Mouse (Mus musculus): Measurements from ENCODE around the gene Nup50.
A peak's percentile ranks its signal among the peaks of the same experiment; 100 is the strongest.
"Not testable (repeated sequence)": the region's sequence is repeated elsewhere in the genome, so short reads cannot be mapped to it uniquely, and the experiment has no call there.

Nup50 gene

DNA sequence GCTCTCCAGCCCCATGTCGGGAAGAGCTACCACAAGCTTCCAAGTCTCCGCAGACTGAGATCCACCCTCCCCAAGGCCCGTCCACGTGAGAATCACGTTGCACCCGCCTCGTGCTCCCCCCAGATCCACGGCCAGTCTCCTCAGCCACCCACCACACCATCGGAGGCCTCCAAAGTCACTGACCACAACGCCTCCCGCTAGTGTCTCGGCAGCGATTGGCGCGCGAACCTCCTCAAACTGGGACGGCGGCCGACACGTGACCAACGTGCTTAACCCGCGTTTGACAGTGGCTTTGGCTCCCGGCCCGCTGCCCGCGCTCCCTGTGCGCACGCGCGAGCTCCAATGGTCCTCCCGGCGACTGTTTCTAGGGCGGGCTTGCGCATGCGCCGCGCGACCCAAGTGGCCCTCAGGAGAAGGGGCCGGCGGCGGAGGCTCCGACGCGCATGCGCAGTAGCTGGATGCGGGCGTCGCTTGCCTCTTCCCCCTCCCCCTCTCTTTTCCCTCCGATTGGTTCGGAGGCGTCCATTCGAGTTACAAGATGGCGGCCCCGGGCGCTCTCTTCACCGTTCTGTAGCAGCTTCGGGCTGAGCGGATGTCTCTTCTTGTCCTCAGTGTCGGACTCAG is at the start of gene Nup50:
Nup50 (plus strand) TSS at position 528 of the 624 bp plus-strand sequence.
- DNase-seq (ENCODE audit: low spot score in 2 of 2) = peak; percentile 100

DNA sequence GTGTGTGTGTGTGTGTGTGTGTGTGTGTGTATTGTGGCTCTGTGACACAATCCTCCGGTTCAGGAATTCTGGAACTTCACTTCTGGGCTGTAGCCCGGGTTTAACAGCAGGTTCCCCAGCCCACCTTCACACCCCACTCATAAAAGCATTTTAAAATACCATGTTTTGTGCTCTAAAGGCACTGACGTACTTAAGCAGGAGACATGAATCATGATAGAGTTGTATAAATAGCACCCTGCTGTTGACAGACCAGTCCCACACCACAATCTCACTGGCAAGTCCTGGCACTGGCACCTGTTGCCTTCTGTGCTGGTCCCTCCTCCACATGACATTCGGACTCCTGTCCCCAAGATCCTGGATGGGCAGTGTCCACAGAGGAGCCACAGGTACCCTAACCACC is 49.3 kb upstream of the Nup50 start:
- no peak for DNase-seq (ENCODE audit: low spot score in 2 of 2)

- no peak for DNase-seq (ENCODE audit: low spot score in 2 of 2)
Observed at GRCm38 (mm10) chr15:84877029-84877815, 46.0 kb upstream of the Nup50 start.

GRCm38 (mm10) chr15:84888066-84888465 is 35.1 kb upstream of the Nup50 start:
- no peak for DNase-seq (ENCODE audit: low spot score in 2 of 2)

DNA sequence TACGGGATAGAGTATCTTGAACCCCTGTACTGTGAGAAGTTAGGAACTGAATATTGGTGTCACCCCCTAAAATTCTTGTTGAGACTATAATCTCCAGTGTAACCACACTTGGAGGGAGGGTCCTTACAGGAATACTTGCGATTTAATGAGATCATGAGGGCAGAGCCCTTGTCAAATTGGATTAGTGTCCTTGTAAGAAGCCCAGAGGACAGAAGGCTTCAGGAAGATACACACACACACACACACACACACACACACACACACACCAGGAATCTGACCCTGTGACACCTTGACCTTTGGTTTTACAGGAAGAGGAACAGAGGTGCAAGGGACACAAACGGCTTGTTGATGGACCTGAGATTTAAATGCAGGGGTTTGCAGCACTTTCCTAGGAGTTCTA is 32.0 kb upstream of the Nup50 start:
- no peak for DNase-seq (ENCODE audit: low spot score in 2 of 2)

- DNase-seq (ENCODE audit: low spot score in 2 of 2) = peak; percentile 25 to 77
Observed at GRCm38 (mm10) chr15:84891658-84892057, 31.6 kb upstream of the Nup50 start.

- not testable (repeated sequence) for DNase-seq (ENCODE audit: low spot score in 2 of 2)
Observed at GRCm38 (mm10) chr15:84896216-84896615, 27.0 kb upstream of the Nup50 start.

- no peak for DNase-seq (ENCODE audit: low spot score in 2 of 2)
Observed at GRCm38 (mm10) chr15:84896664-84897063, 26.5 kb upstream of the Nup50 start.

- DNase-seq (ENCODE audit: low spot score in 2 of 2) = no peak
Observed at GRCm38 (mm10) chr15:84898077-84898476, 25.1 kb upstream of the Nup50 start.

GRCm38 (mm10) chr15:84903843-84904385 is 19.3 kb upstream of the Nup50 start:
- no peak for DNase-seq (ENCODE audit: low spot score in 2 of 2)

DNA sequence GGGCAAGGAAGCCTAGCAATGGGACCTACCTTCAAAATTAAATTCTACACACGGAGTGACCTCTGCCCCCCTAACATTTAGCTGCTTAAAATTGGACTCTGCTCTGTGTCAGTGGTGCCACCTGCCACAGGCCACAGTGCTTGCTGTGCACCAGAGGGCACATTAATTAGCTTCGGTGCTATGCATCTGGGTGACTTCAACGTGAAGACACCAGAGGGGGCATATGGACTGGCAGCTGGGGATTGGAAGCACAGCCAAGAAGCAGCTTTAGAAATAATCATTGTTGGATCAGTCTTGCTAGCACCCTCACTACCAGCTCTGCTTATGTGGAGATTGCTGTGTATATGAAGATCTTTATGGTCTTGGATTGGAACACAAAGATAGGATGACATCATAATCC is 10.0 kb upstream of the Nup50 start:
- no peak for DNase-seq (ENCODE audit: low spot score in 2 of 2)

DNA sequence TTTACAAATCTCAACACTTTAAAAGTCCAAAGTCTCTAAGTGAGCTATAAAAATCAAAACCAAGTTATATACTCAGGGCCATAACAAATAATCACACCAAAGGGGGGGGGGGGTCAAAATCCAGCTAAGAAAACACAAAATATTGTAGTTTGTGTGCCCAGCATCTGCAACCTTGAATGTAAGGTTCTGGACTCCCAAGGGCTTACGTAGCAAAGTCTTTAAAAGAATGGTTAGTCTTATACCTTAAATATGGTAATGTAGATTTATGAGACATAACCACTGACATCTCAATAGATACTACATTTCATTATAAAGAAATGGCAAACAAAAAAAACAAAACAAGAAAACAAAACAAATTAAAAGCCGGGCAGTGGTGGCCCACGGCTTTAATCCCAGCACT is 3.3 kb upstream of the Nup50 start, which contains the start of gene Gm29666:
Gm29666 (minus strand) TSS at position 101 of the 400 bp plus-strand sequence.
- no peak for DNase-seq (ENCODE audit: low spot score in 2 of 2)

- peak in 1 of 2 experiments; percentile 74 for DNase-seq (ENCODE audit: low spot score in 2 of 2)
Observed at GRCm38 (mm10) chr15:84923508-84924181, 434 bp downstream of the Nup50 start.

GRCm38 (mm10) chr15:84924781-84925315 is 1.6 kb downstream of the Nup50 start:
- DNase-seq (ENCODE audit: low spot score in 2 of 2) = no peak

GRCm38 (mm10) chr15:84925495-84926018 is 2.3 kb downstream of the Nup50 start:
- DNase-seq (ENCODE audit: low spot score in 2 of 2) = no peak

DNA sequence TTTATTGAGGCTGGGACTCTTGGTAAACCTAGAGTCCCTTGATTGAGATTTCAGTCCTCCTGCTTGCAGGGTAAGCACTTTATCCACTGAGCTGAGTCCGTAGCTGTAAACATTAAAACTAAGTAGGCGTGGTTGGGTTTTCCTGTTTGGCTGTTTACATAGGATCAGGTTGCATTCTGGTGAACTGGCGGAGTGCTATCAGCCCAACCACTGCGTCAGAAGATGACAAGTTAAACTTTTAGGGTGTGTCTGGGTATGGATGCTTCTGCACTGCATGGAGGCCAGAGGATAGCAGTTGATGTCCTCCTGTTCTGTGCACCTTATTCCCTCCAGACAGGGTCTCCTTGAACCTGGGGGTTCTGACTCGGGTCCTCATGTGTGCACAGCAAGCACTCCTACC is 9.1 kb downstream of the Nup50 start:
- DNase-seq (ENCODE audit: low spot score in 2 of 2) = no peak

- no peak for DNase-seq (ENCODE audit: low spot score in 2 of 2)
Observed at GRCm38 (mm10) chr15:84934901-84935300, 11.7 kb downstream of the Nup50 start.

DNA sequence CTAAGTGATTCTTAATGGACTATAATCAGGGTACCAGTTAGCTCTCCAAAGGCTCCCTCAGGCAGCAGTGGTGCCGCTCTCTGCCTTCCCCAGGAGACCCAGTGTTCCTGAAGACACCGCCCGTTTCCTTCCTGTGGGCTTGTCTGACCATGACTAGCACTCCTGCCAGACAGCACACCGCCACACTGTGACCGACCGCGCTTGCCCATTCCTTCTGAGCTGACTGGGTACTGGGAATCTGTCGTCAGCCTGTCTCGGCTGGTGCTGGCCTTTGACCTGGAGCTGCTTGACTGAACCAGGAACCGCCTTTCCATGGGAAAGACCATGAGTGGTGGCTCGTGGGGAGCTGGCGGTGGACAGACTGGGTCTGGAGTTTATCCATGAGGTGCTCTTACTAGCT is 16.9 kb downstream of the Nup50 start:
- no peak for DNase-seq (ENCODE audit: low spot score in 2 of 2)

DNA sequence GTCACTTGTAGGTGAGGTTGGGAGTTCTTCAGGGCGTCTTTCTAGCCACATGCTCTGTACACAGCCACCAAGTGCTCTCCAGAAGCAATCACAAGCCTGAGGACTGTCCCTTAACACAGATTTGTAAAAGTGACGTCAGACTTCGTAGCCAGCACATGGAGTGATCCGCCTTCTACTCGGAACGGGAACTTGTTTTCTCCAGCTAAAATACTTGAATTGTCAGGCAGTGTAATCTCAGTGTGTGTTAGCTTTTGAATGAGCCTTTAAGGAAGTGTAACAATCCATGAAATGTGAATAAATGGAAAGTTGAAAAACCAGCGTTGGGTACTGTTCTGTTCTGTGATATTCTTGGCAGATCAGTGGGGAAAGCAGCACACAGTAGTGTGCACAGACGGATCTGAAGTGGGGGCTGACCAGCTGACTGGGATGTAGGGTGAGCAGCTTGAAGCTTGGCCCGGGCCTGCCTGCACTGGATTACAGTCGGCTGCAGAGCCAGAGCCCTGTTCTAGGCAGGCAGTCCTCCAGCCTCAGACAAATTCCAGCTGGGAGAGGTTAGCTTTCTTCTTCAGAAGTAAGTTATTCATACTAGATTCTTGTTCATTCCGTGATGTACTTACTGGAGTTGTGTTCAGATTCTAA is 19.6 kb downstream of the Nup50 start:
- DNase-seq (ENCODE audit: low spot score in 2 of 2) = no peak

DNA sequence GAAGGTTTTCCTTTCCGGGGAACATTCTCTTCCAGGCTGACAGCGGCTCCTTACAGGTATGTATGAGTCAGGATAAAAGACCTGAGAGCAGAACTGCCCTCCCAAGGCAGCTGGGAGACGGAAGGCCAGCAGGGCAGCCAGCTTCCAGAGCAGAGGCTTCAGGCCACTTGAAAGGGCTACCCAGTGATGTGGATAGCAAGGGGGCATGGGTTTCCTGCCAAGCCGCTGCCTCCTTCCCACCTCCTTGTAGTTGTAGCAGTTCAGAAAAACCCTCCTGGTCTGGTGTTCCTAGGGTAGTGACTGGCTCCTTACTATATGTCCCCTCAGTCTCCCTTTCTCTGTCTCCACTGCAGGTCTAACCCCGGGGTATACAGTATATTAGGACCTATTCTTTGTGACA is 21.1 kb downstream of the Nup50 start:
- DNase-seq (ENCODE audit: low spot score in 2 of 2) = no peak

- DNase-seq (ENCODE audit: low spot score in 2 of 2) = no peak
Observed at GRCm38 (mm10) chr15:84948990-84949389, 25.8 kb downstream of the Nup50 start.
